Mouse (Mus musculus) lung, adult 2 months (tissue): ENCODE measurements around the gene Mpeg1.

Source experiments
- CTCF ChIP-seq: fragments of 200-500 bp; IDR thresholded peaks from 2 replicates; pipeline ENCODE4 v1.5.1; 2011; ENCODE audit warnings: mild to moderate bottlenecking, low read length, control low read depth; ENCODE audit not compliant: insufficient read depth
- POLR2A ChIP-seq: fragments of 200-500 bp; IDR thresholded peaks from 2 replicates; pipeline ENCODE4 v1.6.1; 2011; ENCODE audit warnings: low read depth, mild to moderate bottlenecking, control low read depth, low read length, borderline replicate concordance; ENCODE audit errors: extremely low read depth

GRCm38 (mm10) chr19:12494972-12495535 is 34.5 kb downstream of the Mpeg1 start:
- TF ChIP-seq CTCF (no peak), POLR2A (no peak)
